Mouse (Mus musculus): ENCODE measurements around the gene Wdr76. TPM values are rescaled to one million over a fixed set of nuclear protein-coding genes. Genes with fewer than 3 reads are reported as not detected.
A peak's percentile ranks its signal among the peaks of the same experiment; 100 is the strongest.

Gene Wdr76
- polyA plus RNA-seq, 1 experiment from 2014 or later: 5.3 TPM

DNA sequence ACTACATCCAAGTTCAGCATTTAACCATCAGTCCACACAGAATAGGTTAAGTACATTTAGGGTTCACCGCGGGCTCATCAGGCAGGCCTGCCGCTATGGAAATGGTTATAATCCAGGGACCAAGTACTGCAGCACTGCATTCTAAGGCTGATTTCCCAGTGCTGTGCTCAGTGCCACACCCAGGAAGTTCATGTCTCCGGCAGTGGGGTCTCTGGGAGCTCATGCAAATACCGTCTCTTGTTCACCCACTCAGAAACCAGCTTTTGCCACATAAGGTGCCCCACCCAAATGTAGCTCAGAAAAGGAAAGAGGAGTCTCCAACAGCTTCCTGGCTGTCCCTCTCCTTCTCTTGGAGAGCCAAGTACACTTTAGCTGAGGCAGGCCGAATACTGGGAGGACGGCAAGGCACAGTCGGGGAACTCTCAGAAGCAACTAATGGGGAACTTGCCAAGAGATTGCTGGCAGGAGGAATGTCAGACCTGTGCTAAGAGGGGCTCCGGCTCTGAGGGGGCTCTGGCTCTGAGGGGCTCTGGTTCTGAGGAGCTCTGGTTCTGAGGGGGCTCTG is 67.6 kb downstream of the Wdr76 start:
- H3K4me2 ChIP-seq (ENCODE audit: low read length): no peak overlapping the region
- peak; percentile 24 for DNase-seq (ENCODE audit: low spot score)
- TF ChIP-seq CTCF (IDR thresholded peaks at IDR 0.05; ENCODE audit: low read depth): no peak
- H3K27ac ChIP-seq: no peak overlapping the region
- H3K4me1 ChIP-seq (replicated peaks; ENCODE audit: insufficient read depth, low read length): no peaks in the 10 kb centered on the region
- H3K36me3 ChIP-seq (ENCODE audit: insufficient read depth, low read length): no peaks in the 10 kb centered on the region
- ATAC-seq (replicated peaks; ENCODE audit: low FRiP score, low read depth): no peak
- no peak overlapping the region for H3K4me3 ChIP-seq (replicated peaks; ENCODE audit: low read depth, low read length)
- H3K9me3 ChIP-seq (replicated peaks; ENCODE audit: low read length): no peaks in the 10 kb centered on the region
- no peak overlapping the region for H3K9ac ChIP-seq (ENCODE audit: low read depth, low read length)
- H3K27me3 ChIP-seq (ENCODE audit: insufficient read depth, low read length): no peaks in the 10 kb centered on the region
- WGBS: 71% methylated on average over 9 of the region's 9 CpGs

DNA sequence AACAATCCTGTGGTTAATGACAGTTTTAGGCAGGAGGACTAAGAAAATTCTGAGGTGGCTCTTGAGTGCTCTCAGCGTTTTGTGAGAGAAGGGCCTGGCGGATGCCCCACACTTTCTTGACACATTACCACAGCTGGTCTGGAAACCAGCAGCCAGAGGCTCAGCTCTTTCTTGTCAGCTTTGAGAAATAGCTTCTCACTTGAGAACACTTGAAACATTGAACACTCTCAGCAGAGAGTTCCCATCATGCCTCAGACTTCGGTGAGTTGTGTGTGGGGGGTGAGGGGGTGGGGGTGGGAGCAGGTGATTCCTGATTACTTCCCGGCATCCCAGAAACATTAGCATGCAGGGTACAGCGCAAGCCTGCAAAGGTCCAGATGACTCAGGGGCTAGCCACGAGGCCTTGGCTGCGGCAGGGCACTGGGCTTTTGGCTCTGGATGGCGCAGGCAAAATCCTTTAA is 69.2 kb downstream of the Wdr76 start:
- Histone ChIP-seq H3K4me1 (replicated peaks; ENCODE audit: insufficient read depth, low read length) (no peaks in the 10 kb centered on the region), H3K4me2 (ENCODE audit: low read length) (no peak overlapping the region), H3K36me3 (ENCODE audit: insufficient read depth, low read length) (no peaks in the 10 kb centered on the region), H3K9me3 (replicated peaks; ENCODE audit: low read length) (no peaks in the 10 kb centered on the region), H3K27ac (no peak overlapping the region), H3K4me3 (replicated peaks; ENCODE audit: low read depth, low read length) (no peak overlapping the region), H3K9ac (ENCODE audit: low read depth, low read length) (no peak overlapping the region), H3K27me3 (ENCODE audit: insufficient read depth, low read length) (no peaks in the 10 kb centered on the region)
- DNase-seq (ENCODE audit: low spot score): no peak
- no peak for TF ChIP-seq CTCF (IDR thresholded peaks at IDR 0.05; ENCODE audit: low read depth)
- 51% methylated on average over 8 of the region's 8 CpGs for WGBS
- ATAC-seq (replicated peaks; ENCODE audit: low FRiP score, low read depth): no peak

DNA sequence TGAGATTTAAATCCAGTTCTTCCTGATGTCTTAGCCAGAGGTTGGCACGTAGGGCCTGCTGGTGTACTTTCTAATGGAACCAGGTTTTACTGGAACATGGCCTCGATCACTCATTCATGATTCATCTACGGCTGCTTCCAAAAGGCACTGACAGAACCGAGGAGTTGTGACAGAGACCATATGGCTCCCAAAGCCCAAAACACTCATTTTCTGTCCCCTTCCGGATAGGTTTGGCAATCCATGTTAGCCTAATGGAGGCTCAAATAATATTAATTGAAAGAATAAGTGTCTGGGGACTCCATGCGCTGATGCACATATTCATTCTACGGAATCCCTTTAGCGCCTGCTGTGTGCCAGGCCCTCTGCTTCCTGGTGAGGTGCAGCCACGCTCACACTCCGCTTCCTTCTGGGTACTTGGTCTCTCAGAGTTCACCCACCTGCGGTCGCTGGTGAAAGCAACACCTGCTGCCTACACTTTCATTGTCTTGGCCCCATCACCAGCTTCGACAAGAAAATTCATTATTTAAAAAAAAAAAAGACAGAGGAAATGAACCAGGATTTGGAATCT is 76.4 kb downstream of the Wdr76 start:
- Histone ChIP-seq H3K27me3 (ENCODE audit: insufficient read depth, low read length) (no peaks in the 10 kb centered on the region), H3K9me3 (replicated peaks; ENCODE audit: low read length) (no peaks in the 10 kb centered on the region), H3K36me3 (ENCODE audit: insufficient read depth, low read length) (no peaks in the 10 kb centered on the region), H3K4me2 (ENCODE audit: low read length) (no peak overlapping the region), H3K4me3 (replicated peaks; ENCODE audit: low read depth, low read length) (no peak overlapping the region), H3K9ac (ENCODE audit: low read depth, low read length) (no peak overlapping the region), H3K4me1 (replicated peaks; ENCODE audit: insufficient read depth, low read length) (no peaks in the 10 kb centered on the region), H3K27ac (no peak overlapping the region)
- 77% methylated on average over 13 of the region's 13 CpGs for WGBS
- DNase-seq (ENCODE audit: low spot score) (no peak), ATAC-seq (replicated peaks; ENCODE audit: low FRiP score, low read depth) (no peak)
- no peak for TF ChIP-seq CTCF (IDR thresholded peaks at IDR 0.05; ENCODE audit: low read depth)

DNA sequence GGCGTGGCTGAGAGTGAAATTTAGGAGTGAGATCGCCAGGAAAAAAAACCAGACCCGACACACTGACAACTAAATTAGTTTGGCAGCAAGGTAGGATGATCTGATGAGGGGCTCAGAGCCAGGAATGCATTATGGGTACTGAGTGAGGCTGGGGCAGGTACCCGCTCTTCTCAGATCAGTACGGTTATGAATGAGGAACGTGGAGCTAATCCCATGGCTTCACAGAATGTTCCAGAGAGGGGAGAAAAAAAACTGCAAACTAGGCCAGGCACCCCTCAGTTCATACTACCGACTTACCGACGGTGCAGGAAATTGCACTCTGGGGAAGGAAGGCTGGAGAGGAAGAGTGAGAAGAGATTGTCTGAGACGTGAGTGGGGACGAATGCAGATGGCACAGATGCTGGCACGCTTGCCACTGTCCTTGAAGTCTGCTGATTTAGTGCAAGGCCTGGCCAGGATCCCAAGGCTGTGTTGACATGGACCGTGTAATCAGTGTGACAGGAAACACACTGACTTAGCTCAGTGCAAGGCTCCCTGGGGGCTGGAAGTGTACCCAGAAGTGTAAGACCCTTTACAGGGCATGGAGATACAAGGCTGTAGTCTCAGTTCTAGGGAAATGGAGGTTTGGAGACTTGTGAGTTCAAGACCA is 77.1 kb downstream of the Wdr76 start:
- Histone ChIP-seq H3K4me2 (ENCODE audit: low read length) (no peak overlapping the region), H3K9me3 (replicated peaks; ENCODE audit: low read length) (no peaks in the 10 kb centered on the region), H3K4me1 (replicated peaks; ENCODE audit: insufficient read depth, low read length) (peaks cover 3% of the 10 kb centered on the region; the same call in 1 of the 2 replicates), H3K27ac (no peak overlapping the region), H3K4me3 (replicated peaks; ENCODE audit: low read depth, low read length) (no peak overlapping the region), H3K27me3 (ENCODE audit: insufficient read depth, low read length) (no peaks in the 10 kb centered on the region), H3K9ac (ENCODE audit: low read depth, low read length) (no peak overlapping the region), H3K36me3 (ENCODE audit: insufficient read depth, low read length) (no peaks in the 10 kb centered on the region)
- TF ChIP-seq CTCF (IDR thresholded peaks at IDR 0.05; ENCODE audit: low read depth): no peak
- DNase-seq (ENCODE audit: low spot score) (no peak), ATAC-seq (replicated peaks; ENCODE audit: low FRiP score, low read depth) (no peak)
- WGBS: 57% methylated on average over 13 of the region's 13 CpGs

DNA sequence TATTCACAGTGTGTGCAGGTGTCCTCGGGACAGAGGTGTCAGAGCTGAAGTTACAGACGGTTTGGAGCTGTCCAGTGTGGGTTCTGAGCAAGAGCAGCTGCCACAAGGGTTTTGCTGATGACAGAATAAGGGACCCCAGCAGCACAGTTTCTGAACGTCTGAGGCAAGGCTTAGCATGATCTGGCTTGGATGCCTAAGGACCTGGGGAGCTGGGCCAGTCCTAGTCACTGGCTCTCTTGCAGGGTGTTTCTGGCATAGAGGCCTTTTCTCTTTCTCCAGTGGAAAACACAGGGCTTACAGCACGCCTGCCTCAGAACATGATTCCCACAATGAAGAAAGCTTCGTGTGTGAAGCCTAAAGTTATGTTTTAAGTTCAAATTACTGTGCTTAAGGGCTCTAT is 78.2 kb downstream of the Wdr76 start:
- no peaks in the 10 kb centered on the region for H3K36me3 ChIP-seq (ENCODE audit: insufficient read depth, low read length)
- H3K27ac ChIP-seq: no peak overlapping the region
- peaks cover 6% of the 10 kb centered on the region; the same call in 1 of the 2 replicates for H3K4me1 ChIP-seq (replicated peaks; ENCODE audit: insufficient read depth, low read length)
- DNase-seq (ENCODE audit: low spot score): no peak
- no peak for TF ChIP-seq CTCF (IDR thresholded peaks at IDR 0.05; ENCODE audit: low read depth)
- H3K27me3 ChIP-seq (ENCODE audit: insufficient read depth, low read length): no peaks in the 10 kb centered on the region
- WGBS: 43% methylated on average over 5 of the region's 5 CpGs
- H3K9me3 ChIP-seq (replicated peaks; ENCODE audit: low read length): no peaks in the 10 kb centered on the region
- H3K4me3 ChIP-seq (replicated peaks; ENCODE audit: low read depth, low read length): no peak overlapping the region
- H3K4me2 ChIP-seq (ENCODE audit: low read length): no peak overlapping the region
- no peak for ATAC-seq (replicated peaks; ENCODE audit: low FRiP score, low read depth)
- H3K9ac ChIP-seq (ENCODE audit: low read depth, low read length): no peak overlapping the region

DNA sequence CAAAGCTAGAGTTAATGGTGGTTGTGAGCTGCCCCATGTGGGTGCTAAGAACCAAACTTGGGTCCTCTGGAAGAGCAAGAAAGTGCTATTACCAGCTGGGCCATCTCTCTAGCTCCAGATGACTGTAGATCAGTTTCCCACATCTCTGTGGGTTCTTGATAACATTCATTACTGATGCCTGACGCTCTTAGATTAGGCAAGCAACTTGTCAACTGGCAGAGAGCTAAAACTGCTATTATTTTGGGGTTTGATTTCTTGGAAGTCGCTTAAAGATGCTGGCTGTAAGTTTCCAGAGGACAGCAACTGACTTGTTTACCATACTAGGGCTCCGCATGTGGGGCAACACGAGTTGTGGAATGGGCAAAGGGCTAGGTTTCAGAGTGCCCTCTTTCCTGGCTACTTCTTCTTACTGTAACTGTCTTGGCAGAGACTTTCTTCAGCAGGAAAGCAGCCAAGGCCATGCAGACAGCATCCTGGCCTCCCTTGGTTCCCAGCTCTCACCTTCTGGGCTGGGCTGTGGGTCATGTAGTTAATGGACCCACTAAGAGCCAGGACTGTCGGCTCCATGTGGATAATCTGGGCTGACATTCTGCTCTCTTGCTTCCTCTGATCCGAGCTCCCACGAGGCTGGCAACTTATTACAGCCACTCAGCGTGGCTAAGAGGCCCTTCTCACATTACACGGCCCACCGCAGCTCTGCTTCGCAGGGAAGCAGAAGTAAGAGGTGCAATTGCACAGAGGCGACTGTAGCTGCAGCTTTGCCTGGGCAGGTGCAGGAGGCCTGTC is 81.2 kb downstream of the Wdr76 start:
- Histone ChIP-seq H3K4me2 (ENCODE audit: low read length) (no peak overlapping the region), H3K4me3 (replicated peaks; ENCODE audit: low read depth, low read length) (no peak overlapping the region), H3K9ac (ENCODE audit: low read depth, low read length) (no peak overlapping the region), H3K36me3 (ENCODE audit: insufficient read depth, low read length) (no peaks in the 10 kb centered on the region), H3K27ac (no peak overlapping the region), H3K4me1 (replicated peaks; ENCODE audit: insufficient read depth, low read length) (peaks cover 6% of the 10 kb centered on the region; the same call in 1 of the 2 replicates), H3K9me3 (replicated peaks; ENCODE audit: low read length) (no peaks in the 10 kb centered on the region), H3K27me3 (ENCODE audit: insufficient read depth, low read length) (no peaks in the 10 kb centered on the region)
- DNase-seq (ENCODE audit: low spot score) (peak; percentile 21), ATAC-seq (replicated peaks; ENCODE audit: low FRiP score, low read depth) (no peak; the same call in 1 of the 2 replicates)
- 26% methylated on average over 12 of the region's 12 CpGs for WGBS
- no peak for TF ChIP-seq CTCF (IDR thresholded peaks at IDR 0.05; ENCODE audit: low read depth)
